Mouse (Mus musculus): ENCODE results near the gene Chit1.

The Chit1 gene

GRCm38 (mm10) chr1:134110979-134111378 lies at the start of gene Chit1:
Gene Chit1 (plus strand): TSS chr1:134111242.
- no peak for DNase-seq (ENCODE audit: low spot score)

GRCm38 (mm10) chr1:134061915-134062314 lies 49.1 kb upstream of the Chit1 start:
- DNase-seq (ENCODE audit: low spot score): no peak

- no peak for DNase-seq (ENCODE audit: low spot score)
Measured at GRCm38 (mm10) chr1:134062411-134063085, 48.5 kb upstream of the Chit1 start.

GRCm38 (mm10) chr1:134063086-134063772 lies 47.8 kb upstream of the Chit1 start:
- peak; percentile 63 for DNase-seq (ENCODE audit: low spot score)

GRCm38 (mm10) chr1:134063773-134064125 lies 47.3 kb upstream of the Chit1 start:
- DNase-seq (ENCODE audit: low spot score): no peak

GRCm38 (mm10) chr1:134064296-134064831 lies 46.7 kb upstream of the Chit1 start:
- no peak for DNase-seq (ENCODE audit: low spot score)

GRCm38 (mm10) chr1:134065241-134065809 lies 45.7 kb upstream of the Chit1 start:
- no peak for DNase-seq (ENCODE audit: low spot score)

- no peak for DNase-seq (ENCODE audit: low spot score)
Measured at GRCm38 (mm10) chr1:134066554-134066953, 44.5 kb upstream of the Chit1 start.

GRCm38 (mm10) chr1:134067143-134067619 lies 43.9 kb upstream of the Chit1 start:
- DNase-seq (ENCODE audit: low spot score): no peak

- DNase-seq (ENCODE audit: low spot score): no peak
Measured at GRCm38 (mm10) chr1:134070099-134070669, 40.9 kb upstream of the Chit1 start.

- no peak for DNase-seq (ENCODE audit: low spot score)
Measured at GRCm38 (mm10) chr1:134071411-134072018, 39.5 kb upstream of the Chit1 start.

- DNase-seq (ENCODE audit: low spot score): no peak
Measured at GRCm38 (mm10) chr1:134073061-134073564, 37.9 kb upstream of the Chit1 start.

GRCm38 (mm10) chr1:134073658-134074057 lies 37.4 kb upstream of the Chit1 start:
- no peak for DNase-seq (ENCODE audit: low spot score)

GRCm38 (mm10) chr1:134074184-134074583 lies 36.9 kb upstream of the Chit1 start:
- no peak for DNase-seq (ENCODE audit: low spot score)

- no peak for DNase-seq (ENCODE audit: low spot score)
Measured at GRCm38 (mm10) chr1:134074606-134075005, 36.4 kb upstream of the Chit1 start.

GRCm38 (mm10) chr1:134075532-134075931 lies 35.5 kb upstream of the Chit1 start:
- DNase-seq (ENCODE audit: low spot score): no peak

- DNase-seq (ENCODE audit: low spot score): no peak
Measured at GRCm38 (mm10) chr1:134076789-134077188, 34.3 kb upstream of the Chit1 start.

- no peak for DNase-seq (ENCODE audit: low spot score)
Measured at GRCm38 (mm10) chr1:134077389-134078060, 33.5 kb upstream of the Chit1 start.

- no peak for DNase-seq (ENCODE audit: low spot score)
Measured at GRCm38 (mm10) chr1:134078061-134078795, 32.8 kb upstream of the Chit1 start.

- DNase-seq (ENCODE audit: low spot score): peak; percentile 93
Measured at GRCm38 (mm10) chr1:134078802-134079476, 32.1 kb upstream of the Chit1 start, which contains the start of gene Btg2. Gene Btg2 (minus strand): TSS chr1:134079120.

Data from ovary, postnatal 14 days (tissue).